Mouse (Mus musculus): ENCODE data around the gene Mpst. TPM values are rescaled to one million over a fixed set of nuclear protein-coding genes. Genes with fewer than 3 reads are reported as not detected.

Gene Mpst
- total and polyA plus RNA-seq, 3 experiments, result 38.6 to 86.7 TPM; not detected in 1

GRCm38 (mm10) chr15:78380741-78381140, 25.5 kb upstream of the Mpst start:
- H3K27ac ChIP-seq (ENCODE audit: control insufficient read depth, low read depth, low read length), result no peak overlapping the region
- peaks cover 0 to 6% of the 10 kb centered on the region in 2 experiments; a peak in 2 of 4 replicates for H3K36me3 ChIP-seq (ENCODE audit: control insufficient read depth in 1 of 2, insufficient read depth in 2 of 2, low read length in 2 of 2)
- no peak overlapping the region for H3K4me3 ChIP-seq (ENCODE audit: control insufficient read depth in 1 of 2, insufficient read depth in 1 of 2, low read depth in 2 of 2, low read length in 2 of 2)
- TF ChIP-seq JUND (IDR thresholded peaks at IDR 0.05; ENCODE audit: low read depth, low read length), result no peak
- no peak for TF ChIP-seq RAD21 (IDR thresholded peaks at IDR 0.05; ENCODE audit: low read depth, low read length)
- TF ChIP-seq SIN3A (IDR thresholded peaks at IDR 0.05; ENCODE audit: low read length), result no peak
- H3K4me1 ChIP-seq (ENCODE audit: control insufficient read depth in 1 of 2, insufficient read depth in 2 of 2, low read length in 2 of 2), result peaks cover 0 to 30% of the 10 kb centered on the region in 2 experiments; a peak in 3 of 4 replicates
- no peaks in the 10 kb centered on the region for H3K27me3 ChIP-seq (ENCODE audit: control insufficient read depth in 1 of 2, insufficient read depth in 2 of 2, low read length in 2 of 2)
- no peak overlapping the region for H3K9ac ChIP-seq (ENCODE audit: control insufficient read depth, low read depth, low read length, poor library complexity, severe bottlenecking)
- no peak for DNase-seq (ENCODE audit: low read depth, low spot score)
- H3K9me3 ChIP-seq (replicated peaks; ENCODE audit: insufficient read depth, low read length), result no peaks in the 10 kb centered on the region
- H3K79me2 ChIP-seq (ENCODE audit: control insufficient read depth, insufficient read depth, low read length, poor library complexity), result no peaks in the 10 kb centered on the region; the same call in 1 of the 2 replicates

GRCm38 (mm10) chr15:78382115-78382514, 24.1 kb upstream of the Mpst start:
- TF ChIP-seq USF1 (IDR thresholded peaks at IDR 0.05; ENCODE audit: low read depth, low read length), result no peak
- TF ChIP-seq ZMIZ1 (IDR thresholded peaks at IDR 0.05; ENCODE audit: low read depth, low read length), result no peak
- no peak for TF ChIP-seq TAL1 (IDR thresholded peaks at IDR 0.05; ENCODE audit: low read length)
- TF ChIP-seq TBP (IDR thresholded peaks at IDR 0.05; ENCODE audit: low read depth, low read length), result no peak
- no peak for TF ChIP-seq UBTF (IDR thresholded peaks at IDR 0.05; ENCODE audit: borderline replicate concordance, insufficient read depth, low read depth, low read length)
- TF ChIP-seq HCFC1 (IDR thresholded peaks at IDR 0.05; ENCODE audit: low read depth, low read length), result no peak
- TF ChIP-seq ZC3H11A (IDR thresholded peaks at IDR 0.05; ENCODE audit: low read depth, low read length), result no peak
- Histone ChIP-seq H3K27ac (ENCODE audit: control insufficient read depth, low read depth, low read length) (no peak overlapping the region), H3K27me3 (ENCODE audit: control insufficient read depth in 1 of 2, insufficient read depth in 2 of 2, low read length in 2 of 2) (no peaks in the 10 kb centered on the region), H3K36me3 (ENCODE audit: control insufficient read depth in 1 of 2, insufficient read depth in 2 of 2, low read length in 2 of 2) (peaks cover 0 to 3% of the 10 kb centered on the region in 2 experiments; a peak in 2 of 4 replicates), H3K79me2 (ENCODE audit: control insufficient read depth, insufficient read depth, low read length, poor library complexity) (no peaks in the 10 kb centered on the region; the same call in 1 of the 2 replicates), H3K9ac (ENCODE audit: control insufficient read depth, low read depth, low read length, poor library complexity, severe bottlenecking) (no peak overlapping the region), H3K4me3 (ENCODE audit: control insufficient read depth in 1 of 2, insufficient read depth in 1 of 2, low read depth in 2 of 2, low read length in 2 of 2) (no peak overlapping the region), H3K4me1 (ENCODE audit: control insufficient read depth in 1 of 2, insufficient read depth in 2 of 2, low read length in 2 of 2) (peaks cover 0 to 23% of the 10 kb centered on the region in 2 experiments; a peak in 3 of 4 replicates), H3K9me3 (replicated peaks; ENCODE audit: insufficient read depth, low read length) (no peaks in the 10 kb centered on the region)
- DNase-seq (ENCODE audit: low read depth, low spot score), result no peak

GRCm38 (mm10) chr15:78383450-78384219, 22.6 kb upstream of the Mpst start:
- no peak overlapping the region for H3K9ac ChIP-seq (ENCODE audit: control insufficient read depth, low read depth, low read length, poor library complexity, severe bottlenecking)
- DNase-seq (ENCODE audit: low read depth, low spot score), result peak; percentile 53
- H3K4me1 ChIP-seq (ENCODE audit: control insufficient read depth in 1 of 2, insufficient read depth in 2 of 2, low read length in 2 of 2), result peaks cover 0 to 15% of the 10 kb centered on the region in 2 experiments; a peak in 2 of 4 replicates
- H3K4me3 ChIP-seq (ENCODE audit: control insufficient read depth in 1 of 2, insufficient read depth in 1 of 2, low read depth in 2 of 2, low read length in 2 of 2), result no peak overlapping the region
- no peaks in the 10 kb centered on the region for H3K9me3 ChIP-seq (replicated peaks; ENCODE audit: insufficient read depth, low read length)
- no peaks in the 10 kb centered on the region for H3K79me2 ChIP-seq (ENCODE audit: control insufficient read depth, insufficient read depth, low read length, poor library complexity)
- H3K27me3 ChIP-seq (ENCODE audit: control insufficient read depth in 1 of 2, insufficient read depth in 2 of 2, low read length in 2 of 2), result no peaks in the 10 kb centered on the region
- peaks cover 0 to 3% of the 10 kb centered on the region in 2 experiments; a peak in 2 of 4 replicates for H3K36me3 ChIP-seq (ENCODE audit: control insufficient read depth in 1 of 2, insufficient read depth in 2 of 2, low read length in 2 of 2)
- no peak overlapping the region for H3K27ac ChIP-seq (ENCODE audit: control insufficient read depth, low read depth, low read length)
- TF ChIP-seq ZC3H11A (IDR thresholded peaks at IDR 0.05; ENCODE audit: low read depth, low read length), result no peak
- no peak for TF ChIP-seq TAL1 (IDR thresholded peaks at IDR 0.05; ENCODE audit: low read length)
- no peak for TF ChIP-seq SMC3 (IDR thresholded peaks at IDR 0.05; ENCODE audit: low read depth, low read length)
- no peak for TF ChIP-seq MYC (IDR thresholded peaks at IDR 0.05; ENCODE audit: low read depth, low read length)
- no peak for TF ChIP-seq E2F4 (IDR thresholded peaks at IDR 0.05; ENCODE audit: borderline replicate concordance, low read depth, low read length)
- no peak for TF ChIP-seq ETS1 (IDR thresholded peaks at IDR 0.05; ENCODE audit: low read depth, low read length)
- no peak for TF ChIP-seq ZNF384 (IDR thresholded peaks at IDR 0.05; ENCODE audit: low read depth, low read length)
- TF ChIP-seq MYB (IDR thresholded peaks at IDR 0.05; ENCODE audit: low read depth, low read length), result no peak
- TF ChIP-seq MAZ (IDR thresholded peaks at IDR 0.05; ENCODE audit: low read depth, low read length), result no peak
- TF ChIP-seq GABPA (IDR thresholded peaks at IDR 0.05; ENCODE audit: low read depth, low read length), result no peak
